Mouse (Mus musculus): ENCODE results near the gene Fam20a.
"Not testable (repeated sequence)": the region's sequence is repeated elsewhere in the genome, so short reads cannot be mapped to it uniquely, and the experiment has no call there.

The Fam20a gene

GRCm38 (mm10) chr11:109676621-109677373 is 45.3 kb downstream of the Fam20a start:
- DNase-seq: no peak

GRCm38 (mm10) chr11:109675771-109676170 is 46.3 kb downstream of the Fam20a start:
- no peak for DNase-seq

- DNase-seq: no peak
These were observed 46.9 kb downstream of the Fam20a start for GRCm38 (mm10) chr11:109675208-109675607.

GRCm38 (mm10) chr11:109674542-109674941 is 47.5 kb downstream of the Fam20a start:
- no peak for DNase-seq

GRCm38 (mm10) chr11:109673741-109674140 is 48.3 kb downstream of the Fam20a start:
- DNase-seq: no peak

- DNase-seq: no peak
These were observed 49.0 kb downstream of the Fam20a start for GRCm38 (mm10) chr11:109672881-109673739.

GRCm38 (mm10) chr11:109672396-109672795 is 49.7 kb downstream of the Fam20a start:
- no peak for DNase-seq

- DNase-seq: no peak
These were observed 50.1 kb downstream of the Fam20a start for GRCm38 (mm10) chr11:109672021-109672324.

GRCm38 (mm10) chr11:109671136-109672020 is 50.7 kb downstream of the Fam20a start:
- DNase-seq: no peak

GRCm38 (mm10) chr11:109670026-109670916 is 51.8 kb downstream of the Fam20a start:
- peak; percentile 49 for DNase-seq

- no peak for DNase-seq
These were observed 52.9 kb downstream of the Fam20a start for GRCm38 (mm10) chr11:109669149-109669708.

- no peak for DNase-seq
These were observed 53.9 kb downstream of the Fam20a start for GRCm38 (mm10) chr11:109668115-109668725.

- no peak for DNase-seq
These were observed 54.7 kb downstream of the Fam20a start for GRCm38 (mm10) chr11:109667371-109667770.

- DNase-seq: no peak
These were observed 55.7 kb downstream of the Fam20a start for GRCm38 (mm10) chr11:109666411-109666810.

GRCm38 (mm10) chr11:109665424-109665823 is 56.7 kb downstream of the Fam20a start:
- no peak for DNase-seq

- DNase-seq: no peak
These were observed 57.8 kb downstream of the Fam20a start for GRCm38 (mm10) chr11:109664293-109664692.

GRCm38 (mm10) chr11:109660526-109660925 is 61.6 kb downstream of the Fam20a start:
- DNase-seq: not testable (repeated sequence)

GRCm38 (mm10) chr11:109656232-109656631 is 65.8 kb downstream of the Fam20a start:
- DNase-seq: no peak

- DNase-seq: no peak
These were observed 67.5 kb downstream of the Fam20a start for GRCm38 (mm10) chr11:109654581-109654980.

- DNase-seq: no peak
These were observed 68.9 kb downstream of the Fam20a start for GRCm38 (mm10) chr11:109653201-109653600.

GRCm38 (mm10) chr11:109652505-109652904 is 69.6 kb downstream of the Fam20a start:
- no peak for DNase-seq
